Mouse (Mus musculus) heart, embryonic 13.5 days (tissue): ENCODE measurements at regions not wholly inside any gene's neighbourhood (a gene's known extent, or its start where the extent isn't known, plus 50 kb on each side); places are given as distances from the start of the nearest gene placed in this dataset.

Experiments
- ATAC-seq: fragments of 200-750 bp; cut with Nextera tagmentation; 2 replicates; pipeline ENCODE4 v1.8.0; 2017; ENCODE audit warnings: moderate TSS enrichment; ENCODE audit not compliant: insufficient number of reproducible peaks, low FRiP score, low TSS enrichment; ENCODE audit errors: extremely low read depth
- H3K27ac ChIP-seq: fragments of 300-500 bp; sonication (generic); replicated peaks from 2 replicates; pipeline ENCODE4 v1.5.1; 2015; ENCODE audit warnings: moderate library complexity, mild to moderate bottlenecking, inconsistent platforms
- H3K27me3 ChIP-seq: fragments of 300-500 bp; sonication (generic); replicated peaks from 2 replicates; pipeline ENCODE4 v1.6.1; 2015; ENCODE audit warnings: mild to moderate bottlenecking, inconsistent platforms
- H3K36me3 ChIP-seq: fragments of 300-500 bp; sonication (generic); 2 replicates; pipeline ENCODE4 v1.6.1; 2015; ENCODE audit warnings: mild to moderate bottlenecking, inconsistent platforms
- H3K4me1 ChIP-seq: fragments of 300-500 bp; sonication (generic); 2 replicates; pipeline ENCODE4 v1.6.1; 2015; ENCODE audit warnings: inconsistent platforms
- H3K4me2 ChIP-seq: fragments of 300-500 bp; sonication (generic); 2 replicates; pipeline ENCODE4 v1.6.1; 2015; ENCODE audit warnings: inconsistent platforms, mild to moderate bottlenecking, moderate library complexity
- H3K4me3 ChIP-seq: fragments of 300-500 bp; sonication (generic); 2 replicates; pipeline ENCODE4 v1.5.1; 2015; ENCODE audit warnings: moderate library complexity, mild to moderate bottlenecking, inconsistent platforms
- H3K9ac ChIP-seq: fragments of 300-500 bp; sonication (generic); 2 replicates; pipeline ENCODE4 v1.6.1; 2015; ENCODE audit warnings: inconsistent platforms, mild to moderate bottlenecking, moderate library complexity
- H3K9me3 ChIP-seq: fragments of 300-500 bp; sonication (generic); 2 replicates; pipeline ENCODE4 v1.6.1; 2016; ENCODE audit warnings: inconsistent platforms
- whole genome bisulfite sequencing: fragments of 180-500 bp; shearing (Covaris S2); methylation state at CpG from one replicate; pipeline ENCODE4 v1.1.7; 2015; ENCODE audit warnings: mixed read lengths; 5-methylcytosine and 5-hydroxymethylcytosine counted together

DNA sequence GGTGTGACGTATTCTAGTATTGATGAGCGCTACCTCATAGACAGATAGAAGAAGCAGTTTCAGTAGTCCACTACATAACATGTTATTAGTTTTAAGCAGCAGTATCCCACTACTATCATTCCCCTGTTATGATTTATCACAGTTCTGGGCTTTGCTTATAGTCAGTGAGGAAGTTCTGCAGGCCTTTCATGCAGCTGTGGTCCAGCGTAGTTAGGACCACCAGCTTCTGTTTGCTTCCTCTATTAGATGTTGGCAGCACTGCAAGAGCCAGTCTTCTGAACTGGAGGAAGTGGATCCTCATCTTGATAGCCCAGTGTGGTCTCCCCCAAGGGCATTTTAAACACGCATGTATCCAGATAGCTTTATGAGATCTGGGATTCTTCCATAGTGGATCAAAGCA lies 147.4 kb upstream of the Trib2 start:
- H3K27ac ChIP-seq: no peak overlapping the region
- WGBS: 87% methylated on average over 4 of the region's 4 CpGs
- H3K36me3 ChIP-seq: no peaks in the 10 kb centered on the region
- H3K4me1 ChIP-seq: 0 out of 2 replicates have a peak, but pooled peaks cover 7% of the 10 kb centered on the region
- H3K9me3 ChIP-seq: no peaks in the 10 kb centered on the region
- H3K4me3 ChIP-seq: no peak overlapping the region
- no peak overlapping the region for H3K9ac ChIP-seq
- H3K4me2 ChIP-seq: no peak overlapping the region
- H3K27me3 ChIP-seq: no peaks in the 10 kb centered on the region
- ATAC-seq: no peak

GRCm38 (mm10) chr12:15961834-15962233 lies 145.1 kb upstream of the Trib2 start:
- H3K4me1 ChIP-seq: no peaks in the 10 kb centered on the region
- H3K4me3 ChIP-seq: no peak overlapping the region
- no peaks in the 10 kb centered on the region for H3K36me3 ChIP-seq
- H3K27ac ChIP-seq: no peak overlapping the region
- H3K27me3 ChIP-seq: no peaks in the 10 kb centered on the region
- ATAC-seq: no peak
- no peaks in the 10 kb centered on the region for H3K9me3 ChIP-seq
- no peak overlapping the region for H3K9ac ChIP-seq
- WGBS: 62% methylated on average over 2 of the region's 2 CpGs
- H3K4me2 ChIP-seq: no peak overlapping the region

DNA sequence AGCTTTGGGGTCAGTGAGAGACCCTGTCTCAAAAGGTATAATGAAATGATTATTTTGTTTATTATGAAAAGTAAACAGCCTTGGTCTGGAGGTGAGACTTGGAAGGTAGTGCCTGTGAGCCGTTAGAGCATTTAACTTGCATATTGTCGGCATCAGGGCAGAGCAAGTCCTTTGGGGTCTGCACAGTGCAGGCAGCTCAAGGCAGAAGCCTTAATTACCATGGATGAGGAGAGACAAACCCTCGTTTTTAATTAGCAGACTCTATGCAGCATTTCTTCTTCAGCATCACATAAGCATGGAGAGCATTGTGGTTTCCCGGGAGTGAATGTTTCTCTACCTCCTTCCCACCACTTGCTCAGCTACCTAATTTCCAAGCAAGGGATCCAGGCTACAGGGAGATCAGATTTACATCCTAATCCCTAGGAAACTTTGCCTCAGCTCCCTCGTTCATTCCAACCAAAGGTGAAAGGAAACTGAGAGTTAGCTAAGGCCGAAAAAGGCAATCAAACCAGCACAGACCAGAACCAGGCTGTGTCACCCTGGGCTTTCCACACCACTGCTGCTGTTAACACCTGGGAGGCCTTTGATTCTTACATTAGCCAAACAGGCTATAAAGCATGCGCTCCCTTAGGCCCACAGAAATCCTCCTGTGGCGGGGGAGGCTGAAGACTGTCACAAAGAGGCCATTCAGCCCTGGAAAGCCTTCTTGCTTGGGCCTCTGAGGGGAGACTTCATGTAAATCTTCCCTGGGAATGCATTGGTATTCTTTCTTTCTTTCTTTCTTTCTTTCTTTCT lies 120.9 kb upstream of the Trib2 start:
- no peak overlapping the region for H3K4me3 ChIP-seq
- no peak overlapping the region for H3K27ac ChIP-seq
- no peak overlapping the region for H3K9ac ChIP-seq
- H3K27me3 ChIP-seq: no peaks in the 10 kb centered on the region
- ATAC-seq: no peak
- no peak overlapping the region for H3K4me2 ChIP-seq
- no peaks in the 10 kb centered on the region for H3K9me3 ChIP-seq
- no peaks in the 10 kb centered on the region for H3K36me3 ChIP-seq
- 45% methylated on average over 8 of the region's 8 CpGs for WGBS
- peaks cover 12% of the 10 kb centered on the region for H3K4me1 ChIP-seq

GRCm38 (mm10) chr12:15932067-15932466 lies 115.3 kb upstream of the Trib2 start:
- Histone ChIP-seq H3K27me3 (no peaks in the 10 kb centered on the region), H3K36me3 (no peaks in the 10 kb centered on the region), H3K27ac (no peak overlapping the region), H3K4me2 (no peak overlapping the region), H3K9ac (no peak overlapping the region), H3K4me3 (no peak overlapping the region), H3K4me1 (peaks cover 17% of the 10 kb centered on the region), H3K9me3 (no peaks in the 10 kb centered on the region)
- ATAC-seq: no peak
- WGBS: 89% methylated on average over 4 of the region's 4 CpGs

DNA sequence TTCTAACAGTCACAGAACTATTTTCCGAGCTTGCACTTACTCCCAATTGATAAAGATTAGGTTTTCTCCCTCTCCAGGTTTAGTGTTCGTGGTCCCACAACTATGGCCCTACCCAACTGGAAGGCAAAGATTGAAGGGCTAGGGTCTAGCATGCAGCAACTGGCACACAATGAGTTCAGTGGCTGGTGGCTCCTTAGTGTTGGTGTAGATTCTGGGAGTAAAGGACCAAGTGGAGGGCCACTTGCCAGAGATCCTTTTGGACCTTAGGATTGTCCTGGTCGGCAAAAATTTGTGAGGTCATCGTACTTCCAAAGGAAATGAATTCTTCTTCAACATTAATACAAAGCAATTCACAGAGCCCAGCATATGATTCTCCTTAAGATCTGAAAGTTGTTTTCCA lies 114.8 kb upstream of the Trib2 start:
- no peak overlapping the region for H3K4me2 ChIP-seq
- H3K9me3 ChIP-seq: no peaks in the 10 kb centered on the region
- peaks cover 17% of the 10 kb centered on the region for H3K4me1 ChIP-seq
- H3K27me3 ChIP-seq: no peaks in the 10 kb centered on the region
- no peak for ATAC-seq
- H3K4me3 ChIP-seq: no peak overlapping the region
- no peaks in the 10 kb centered on the region for H3K36me3 ChIP-seq
- H3K9ac ChIP-seq: no peak overlapping the region
- WGBS: 83% methylated on average over 4 of the region's 4 CpGs
- no peak overlapping the region for H3K27ac ChIP-seq

DNA sequence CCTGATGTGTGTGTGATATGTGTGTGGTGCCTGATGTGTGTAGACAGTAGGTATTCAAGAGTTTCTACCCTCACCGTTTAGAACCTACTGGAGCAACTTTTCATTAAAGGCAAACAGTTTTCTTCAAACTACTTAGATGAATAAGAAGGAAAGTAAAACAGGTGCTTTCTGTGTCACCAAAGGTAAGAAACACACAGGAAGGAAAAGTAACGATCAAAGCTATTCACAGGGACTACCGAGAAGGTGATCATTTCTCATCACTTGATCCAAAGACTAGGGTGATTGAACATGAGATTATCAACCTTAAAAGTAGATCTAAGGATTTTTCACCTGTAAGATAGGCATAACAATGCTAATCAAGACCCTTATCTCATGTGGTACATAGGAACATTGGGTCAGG lies 113.4 kb upstream of the Trib2 start:
- Histone ChIP-seq H3K9me3 (no peaks in the 10 kb centered on the region), H3K27me3 (no peaks in the 10 kb centered on the region), H3K4me2 (no peak overlapping the region), H3K27ac (no peak overlapping the region), H3K9ac (no peak overlapping the region), H3K4me1 (peaks cover 14% of the 10 kb centered on the region), H3K36me3 (no peaks in the 10 kb centered on the region), H3K4me3 (no peak overlapping the region)
- ATAC-seq: no peak
- WGBS: 81% methylated on average over 3 of the region's 3 CpGs

DNA sequence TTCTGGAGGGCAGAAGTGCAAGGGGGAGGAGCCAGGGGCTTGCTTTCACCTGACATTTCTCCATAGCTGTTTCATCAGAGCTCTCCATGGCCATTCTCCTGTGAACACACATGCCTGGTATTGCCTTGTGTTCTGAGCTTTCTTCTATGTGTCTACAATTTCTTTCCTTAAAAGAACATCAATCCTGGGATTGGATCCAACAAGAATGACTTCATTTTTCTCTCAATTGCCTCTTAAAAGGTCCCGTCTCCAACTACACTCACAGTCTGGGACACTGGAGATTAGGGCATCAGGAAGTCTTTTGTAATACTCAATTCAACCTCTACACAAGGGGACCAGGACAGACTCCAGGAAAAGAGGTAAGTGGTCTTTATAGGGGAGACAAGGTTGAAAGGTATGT lies 112.8 kb upstream of the Trib2 start:
- no peak overlapping the region for H3K9ac ChIP-seq
- peak overlapping the region; percentile 50; the same call in 1 of the 2 replicates for H3K27ac ChIP-seq
- H3K9me3 ChIP-seq: no peaks in the 10 kb centered on the region
- H3K4me2 ChIP-seq: no peak overlapping the region
- no peaks in the 10 kb centered on the region for H3K27me3 ChIP-seq
- 48% methylated on average over 1 of the region's 1 CpGs for WGBS
- H3K4me3 ChIP-seq: no peak overlapping the region
- H3K4me1 ChIP-seq: peaks cover 15% of the 10 kb centered on the region
- no peaks in the 10 kb centered on the region for H3K36me3 ChIP-seq
- ATAC-seq: no peak

- Histone ChIP-seq H3K27me3 (no peaks in the 10 kb centered on the region), H3K4me2 (no peak overlapping the region), H3K9me3 (no peaks in the 10 kb centered on the region), H3K36me3 (no peaks in the 10 kb centered on the region), H3K4me3 (no peak overlapping the region), H3K9ac (no peak overlapping the region), H3K27ac (no peak overlapping the region), H3K4me1 (no peaks in the 10 kb centered on the region)
- 73% methylated on average over 1 of the region's 1 CpGs for WGBS
- no peak for ATAC-seq
Measured at GRCm38 (mm10) chr12:15918291-15918690, 101.6 kb upstream of the Trib2 start.

DNA sequence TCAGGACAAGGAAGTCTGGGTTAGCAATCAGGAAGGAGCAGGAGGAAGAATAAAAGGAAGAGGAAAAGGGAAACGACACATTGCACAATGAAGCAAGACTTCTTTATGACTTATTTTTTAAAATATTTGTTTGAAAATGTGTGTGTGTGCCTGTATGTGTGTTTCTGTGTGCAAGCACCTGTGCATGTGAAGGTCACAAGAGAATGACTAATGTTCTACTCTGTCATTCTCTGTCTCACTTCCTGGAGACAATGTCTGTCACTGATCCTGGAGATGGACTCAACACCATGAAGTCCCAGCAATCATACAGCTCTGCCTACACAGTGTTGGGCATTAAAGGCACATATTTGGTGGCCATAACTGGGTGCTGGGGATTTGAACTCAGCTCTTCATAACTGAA lies 96.2 kb upstream of the Trib2 start:
- H3K4me2 ChIP-seq: no peak overlapping the region
- H3K27me3 ChIP-seq: no peaks in the 10 kb centered on the region
- H3K36me3 ChIP-seq: no peaks in the 10 kb centered on the region
- no peaks in the 10 kb centered on the region for H3K4me1 ChIP-seq
- H3K9me3 ChIP-seq: no peaks in the 10 kb centered on the region
- H3K4me3 ChIP-seq: no peak overlapping the region
- no peak overlapping the region for H3K9ac ChIP-seq
- no peak for ATAC-seq
- H3K27ac ChIP-seq: no peak overlapping the region
- WGBS: 84% methylated on average over 1 of the region's 1 CpGs

DNA sequence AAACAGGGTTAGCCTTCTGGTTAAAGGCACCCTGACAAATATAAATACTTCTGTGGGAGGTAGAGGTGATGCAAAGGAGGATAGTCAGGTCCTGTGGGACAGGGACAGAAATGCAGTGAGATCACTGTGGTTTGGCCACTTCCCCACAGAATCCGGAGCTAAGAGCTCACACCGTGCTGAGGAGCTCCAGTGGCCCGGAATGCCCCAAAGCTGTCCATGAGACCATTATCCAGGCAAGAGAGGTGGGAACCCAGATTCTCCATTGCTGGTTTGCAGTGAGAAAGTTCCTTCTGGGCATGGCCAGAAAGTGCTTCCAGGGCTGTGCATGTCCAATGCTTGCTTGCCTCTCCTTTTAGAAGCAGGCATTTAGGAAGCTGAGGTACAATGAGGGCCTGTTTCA lies 95.8 kb upstream of the Trib2 start:
- Histone ChIP-seq H3K27ac (no peak overlapping the region), H3K4me3 (no peak overlapping the region), H3K4me2 (no peak overlapping the region), H3K9me3 (no peaks in the 10 kb centered on the region), H3K4me1 (no peaks in the 10 kb centered on the region), H3K36me3 (no peaks in the 10 kb centered on the region), H3K9ac (no peak overlapping the region), H3K27me3 (no peaks in the 10 kb centered on the region)
- 77% methylated on average over 3 of the region's 3 CpGs for WGBS
- no peak for ATAC-seq

GRCm38 (mm10) chr12:15911254-15911991 lies 94.7 kb upstream of the Trib2 start:
- no peak overlapping the region for H3K9ac ChIP-seq
- 76% methylated on average over 1 of the region's 1 CpGs for WGBS
- no peaks in the 10 kb centered on the region for H3K27me3 ChIP-seq
- H3K4me2 ChIP-seq: no peak overlapping the region
- no peaks in the 10 kb centered on the region for H3K9me3 ChIP-seq
- ATAC-seq: no peak
- no peak overlapping the region for H3K4me3 ChIP-seq
- H3K4me1 ChIP-seq: no peaks in the 10 kb centered on the region
- no peaks in the 10 kb centered on the region for H3K36me3 ChIP-seq
- no peak overlapping the region for H3K27ac ChIP-seq

GRCm38 (mm10) chr12:15897539-15897938 lies 80.8 kb upstream of the Trib2 start:
- H3K9me3 ChIP-seq: no peaks in the 10 kb centered on the region
- no peak overlapping the region for H3K9ac ChIP-seq
- 79% methylated on average over 2 of the region's 2 CpGs for WGBS
- H3K27me3 ChIP-seq: no peaks in the 10 kb centered on the region
- peaks cover 19% of the 10 kb centered on the region for H3K4me1 ChIP-seq
- H3K36me3 ChIP-seq: no peaks in the 10 kb centered on the region
- H3K4me2 ChIP-seq: no peak overlapping the region
- H3K27ac ChIP-seq: no peak overlapping the region
- no peak overlapping the region for H3K4me3 ChIP-seq
- no peak for ATAC-seq
